Mouse (Mus musculus) limb, embryonic 10.5 days (tissue): ENCODE results near the gene Gpr84. TPM values are rescaled to one million over a fixed set of nuclear protein-coding genes. Genes with fewer than 3 reads are reported as not detected.

Experiments
- DNase-seq: peaks from one replicate; pipeline ENCODE4 v3.0.0-alpha.2; 2017; ENCODE audit warnings: low spot score
- H3K27ac ChIP-seq: fragments of 300-500 bp; sonication (generic); 2 replicates; pipeline ENCODE4 v1.5.1; 2016; ENCODE audit warnings: mild to moderate bottlenecking
- H3K27me3 ChIP-seq: fragments of 300-500 bp; sonication (generic); 2 replicates; pipeline ENCODE4 v1.6.1; 2016; ENCODE audit warnings: low read depth, mild to moderate bottlenecking; ENCODE audit not compliant: poor library complexity, severe bottlenecking
- H3K36me3 ChIP-seq: fragments of 300-500 bp; sonication (generic); 2 replicates; pipeline ENCODE4 v1.6.1; 2016; ENCODE audit warnings: mild to moderate bottlenecking, moderate library complexity
- H3K4me1 ChIP-seq: fragments of 300-500 bp; sonication (generic); 2 replicates; pipeline ENCODE4 v1.6.1; 2016
- H3K4me3 ChIP-seq: fragments of 300-500 bp; sonication (generic); 2 replicates; pipeline ENCODE4 v1.5.1; 2016; ENCODE audit warnings: mild to moderate bottlenecking, moderate library complexity
- H3K9me3 ChIP-seq: fragments of 300-500 bp; sonication (generic); replicated peaks from 2 replicates; pipeline ENCODE4 v1.6.1; 2016; ENCODE audit warnings: mild to moderate bottlenecking
- WGBS: fragments of 180-500 bp; shearing (Covaris S2); methylation state at CpG from one replicate; pipeline ENCODE4 v1.1.7; 2016; 5-methylcytosine and 5-hydroxymethylcytosine counted together
- polyA plus RNA-seq: library from polyadenylated mRNA; unstranded; fragments of >200 nt; fragmentation: Nextera tagmentation; extraction: Ambion mirVana; gene quantifications from 2 replicates; pipeline ENCODE4 v1.2.1, GENCODE M21; 2016

Gpr84 gene
- polyA plus RNA-seq, 1 experiment from 2014 or later: 0.28 TPM

DNA sequence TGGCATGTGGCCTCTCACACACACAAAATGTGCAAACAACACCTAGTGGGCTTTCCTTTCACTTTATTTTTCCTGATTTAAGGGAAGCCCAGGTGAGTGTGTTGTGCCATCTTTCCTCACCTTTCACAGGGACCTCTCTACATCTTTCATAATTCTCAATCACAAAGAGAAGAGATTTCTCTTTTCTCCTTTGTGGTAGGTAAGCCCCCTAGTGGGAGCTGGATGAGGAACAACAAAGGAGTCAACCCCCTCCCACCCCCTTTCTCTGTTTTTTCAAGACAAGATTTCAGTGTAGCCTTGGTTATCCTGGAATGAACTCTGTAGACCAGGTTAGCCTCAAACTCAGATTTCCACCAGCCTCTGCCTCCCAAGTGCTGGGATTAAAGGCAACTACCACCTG is 33.1 kb upstream of the Gpr84 start:
- Histone ChIP-seq H3K9me3 (no peaks in the 10 kb centered on the region), H3K27me3 (peaks cover 37% of the 10 kb centered on the region), H3K4me1 (peaks cover 35% of the 10 kb centered on the region), H3K27ac (no peak overlapping the region), H3K4me3 (no peak overlapping the region), H3K36me3 (peaks cover 50% of the 10 kb centered on the region)
- DNase-seq: no peak

DNA sequence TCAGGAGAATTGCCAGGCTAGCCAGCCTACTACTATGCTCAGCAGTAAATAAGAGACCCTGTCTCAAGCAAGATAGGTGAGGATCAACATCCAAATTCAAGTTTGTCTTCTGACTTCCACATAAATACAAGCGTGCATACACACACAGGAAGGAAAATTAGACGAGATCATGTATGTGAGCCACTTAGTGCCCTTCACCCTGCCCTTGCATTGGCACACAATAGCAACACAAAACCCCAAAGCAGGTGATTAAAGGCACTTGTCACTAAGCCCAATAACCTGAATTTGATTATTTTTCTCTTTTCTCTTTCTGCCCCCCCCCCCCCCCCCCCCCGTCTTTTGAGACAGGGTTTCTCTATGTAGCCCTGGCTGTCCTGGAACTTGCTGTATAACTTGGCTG is 32.6 kb upstream of the Gpr84 start:
- 67% methylated on average over 3 of the region's 3 CpGs for WGBS
- DNase-seq: no peak
- no peaks in the 10 kb centered on the region for H3K9me3 ChIP-seq
- no peak overlapping the region for H3K27ac ChIP-seq
- H3K4me3 ChIP-seq: no peak overlapping the region
- H3K27me3 ChIP-seq: peaks cover 42% of the 10 kb centered on the region
- peaks cover 44% of the 10 kb centered on the region for H3K36me3 ChIP-seq
- H3K4me1 ChIP-seq: peaks cover 41% of the 10 kb centered on the region

DNA sequence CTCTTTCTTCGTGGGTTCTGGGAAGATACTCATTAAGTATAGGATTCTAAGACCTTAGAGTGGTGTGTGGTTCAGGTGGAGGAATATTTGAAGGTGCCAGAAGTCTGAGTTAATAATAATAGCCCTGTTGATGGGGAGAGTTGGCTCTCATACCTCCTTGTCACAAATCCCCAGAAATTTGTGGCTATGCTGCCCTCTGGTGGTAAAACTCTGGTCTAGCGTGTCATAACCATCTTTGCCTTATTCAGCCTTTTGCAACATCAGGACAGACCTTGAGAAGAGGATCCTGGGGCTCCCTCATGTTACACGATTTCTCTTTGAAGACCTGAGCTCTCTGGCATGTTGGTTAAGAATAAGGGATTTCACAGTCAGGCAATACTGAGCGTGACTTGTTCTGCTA is 32.0 kb upstream of the Gpr84 start:
- WGBS: 24% methylated on average over 4 of the region's 4 CpGs
- Histone ChIP-seq H3K4me1 (peaks cover 46% of the 10 kb centered on the region), H3K9me3 (no peaks in the 10 kb centered on the region), H3K36me3 (peaks cover 38% of the 10 kb centered on the region), H3K4me3 (no peak overlapping the region), H3K27ac (no peak overlapping the region), H3K27me3 (peaks cover 48% of the 10 kb centered on the region)
- peak; percentile 82 for DNase-seq

- no peak for DNase-seq
- H3K27me3 ChIP-seq: peaks cover 52% of the 10 kb centered on the region
- 0 out of 2 replicates have a peak overlapping the region, but pooled peaks have one; percentile 10 for H3K27ac ChIP-seq
Observed at GRCm38 (mm10) chr15:103341547-103341946, 31.1 kb upstream of the Gpr84 start.

DNA sequence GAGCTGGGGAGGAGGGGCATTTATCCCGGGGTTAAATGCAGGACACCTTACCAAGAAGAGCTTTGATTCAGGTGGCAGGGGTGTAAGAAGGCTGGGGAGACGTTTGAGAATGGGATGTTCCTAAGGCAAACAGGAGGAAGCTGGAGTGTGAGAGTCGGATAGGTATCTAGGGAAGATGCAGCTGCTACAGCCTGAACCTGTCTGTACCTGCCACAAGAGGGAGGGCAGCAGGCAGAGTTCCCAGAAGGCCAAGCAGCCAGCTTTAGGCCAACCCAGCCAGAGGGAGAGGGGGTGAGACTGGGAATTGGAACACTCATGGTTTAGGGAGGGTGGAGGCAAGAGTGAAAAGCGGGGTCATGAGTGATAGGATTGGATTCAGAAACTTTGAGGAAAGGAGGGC is 30.4 kb upstream of the Gpr84 start:
- H3K9me3 ChIP-seq: no peaks in the 10 kb centered on the region
- DNase-seq: no peak
- H3K27me3 ChIP-seq: peaks cover 52% of the 10 kb centered on the region
- peaks cover 22% of the 10 kb centered on the region for H3K36me3 ChIP-seq
- H3K4me3 ChIP-seq: peak overlapping the region; percentile 66; the same call in 1 of the 2 replicates
- WGBS: 19% methylated on average over 4 of the region's 4 CpGs
- peaks cover 56% of the 10 kb centered on the region for H3K4me1 ChIP-seq
- H3K27ac ChIP-seq: no peak overlapping the region

More at GRCm38 (mm10) chr15:103341547-103341946, 31.1 kb upstream of the Gpr84 start:
- WGBS: 27% methylated on average over 8 of the region's 8 CpGs
- peaks cover 54% of the 10 kb centered on the region for H3K4me1 ChIP-seq
- no peak overlapping the region for H3K4me3 ChIP-seq
- no peaks in the 10 kb centered on the region for H3K9me3 ChIP-seq
- peaks cover 30% of the 10 kb centered on the region for H3K36me3 ChIP-seq

- Histone ChIP-seq H3K9me3 (no peaks in the 10 kb centered on the region), H3K4me3 (peak within 1 kb of the TSS; percentile 66), H3K27me3 (peaks cover 52% of the 10 kb centered on the region), H3K36me3 (peaks cover 14% of the 10 kb centered on the region), H3K27ac (peak within 1 kb of the TSS; percentile 38), H3K4me1 (peaks cover 65% of the 10 kb centered on the region)
- peak; percentile 70 for DNase-seq
- under 1% methylated on average over 26 of the region's 26 CpGs for WGBS
Observed at GRCm38 (mm10) chr15:103339961-103340337, 29.5 kb upstream of the Gpr84 start, which contains the start of gene Zfp385a. Zfp385a (minus strand) TSS chr15:103340093.

DNA sequence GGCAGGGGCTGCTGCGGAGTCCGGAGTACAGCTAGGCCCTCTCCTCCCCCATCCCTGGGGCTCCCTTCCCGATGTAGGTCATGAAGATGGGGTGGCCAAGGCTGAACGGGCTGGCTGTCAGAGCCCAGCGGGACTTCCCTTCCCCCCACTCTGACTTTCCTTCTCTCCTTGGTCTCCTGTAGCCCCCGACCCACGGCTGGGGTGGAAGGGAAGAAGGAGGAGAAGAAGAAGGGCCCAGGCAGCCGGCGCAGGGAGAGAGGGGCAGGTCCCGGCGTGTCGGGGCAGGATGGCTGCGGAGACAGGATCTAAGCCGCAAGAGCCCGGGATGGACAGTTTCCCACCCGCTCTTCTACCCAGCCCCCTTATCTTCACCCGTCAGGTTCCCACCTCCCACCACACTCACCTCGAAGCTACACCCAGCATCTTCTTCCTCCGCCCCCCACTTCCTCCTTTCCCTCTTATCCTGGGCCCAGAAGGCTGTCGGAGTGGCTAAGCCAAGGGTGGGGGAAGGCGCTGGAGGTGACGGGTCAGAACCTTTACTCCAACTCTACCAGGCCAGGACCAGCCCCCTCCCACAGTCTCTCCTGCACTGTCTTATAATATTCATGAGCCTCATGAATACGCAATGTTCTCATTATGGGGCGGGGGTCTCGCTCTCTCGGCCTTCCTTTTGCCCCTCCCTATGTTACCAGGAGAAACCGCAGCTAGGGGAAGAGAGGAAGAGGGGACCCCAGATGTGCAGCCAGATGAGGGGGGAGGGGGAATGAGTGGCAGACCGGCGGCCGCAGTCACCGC is 29.0 kb upstream of the Gpr84 start:
- H3K27ac ChIP-seq: peak overlapping the region; percentile 38
- WGBS: 3% methylated on average over 30 of the region's 31 CpGs
- H3K4me3 ChIP-seq: peak overlapping the region; percentile 66
- peaks cover 52% of the 10 kb centered on the region for H3K27me3 ChIP-seq
- peaks cover 71% of the 10 kb centered on the region for H3K4me1 ChIP-seq
- H3K36me3 ChIP-seq: peaks cover 8% of the 10 kb centered on the region
- no peaks in the 10 kb centered on the region for H3K9me3 ChIP-seq
- no peak for DNase-seq

DNA sequence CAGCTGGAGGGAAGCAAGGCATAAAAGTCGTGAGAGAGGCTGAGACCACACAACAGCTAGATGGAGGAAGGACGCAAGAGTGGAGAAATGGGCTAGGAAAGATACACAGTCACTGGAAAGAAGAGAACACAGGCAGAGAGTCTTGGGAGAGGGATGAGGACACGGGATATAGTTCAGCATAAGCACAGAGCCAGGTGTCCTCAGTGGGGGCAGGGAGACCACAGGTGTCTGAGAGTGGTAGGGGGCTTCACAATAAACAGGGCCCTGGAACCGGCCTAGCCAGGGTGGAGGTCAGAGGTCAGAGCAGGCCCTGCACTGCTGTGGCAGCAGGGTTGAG is 28.4 kb upstream of the Gpr84 start:
- Histone ChIP-seq H3K27me3 (peaks cover 52% of the 10 kb centered on the region), H3K36me3 (peaks cover 2% of the 10 kb centered on the region), H3K27ac (peak overlapping the region; percentile 38; the same call in 1 of the 2 replicates), H3K4me1 (peaks cover 76% of the 10 kb centered on the region), H3K9me3 (no peaks in the 10 kb centered on the region), H3K4me3 (peak overlapping the region; percentile 66)
- DNase-seq: no peak
- WGBS: 26% methylated on average over 4 of the region's 4 CpGs

- H3K9me3 ChIP-seq: no peaks in the 10 kb centered on the region
- peaks cover 89% of the 10 kb centered on the region for H3K4me1 ChIP-seq
- H3K4me3 ChIP-seq: no peak overlapping the region
- H3K27me3 ChIP-seq: peaks cover 51% of the 10 kb centered on the region
- no peaks in the 10 kb centered on the region for H3K36me3 ChIP-seq
- 7% methylated on average over 11 of the region's 11 CpGs for WGBS
- no peak overlapping the region for H3K27ac ChIP-seq
- DNase-seq: no peak
Observed at GRCm38 (mm10) chr15:103336996-103337667, 26.7 kb upstream of the Gpr84 start.

GRCm38 (mm10) chr15:103335488-103336235 is 25.2 kb upstream of the Gpr84 start:
- no peak overlapping the region for H3K27ac ChIP-seq
- no peaks in the 10 kb centered on the region for H3K36me3 ChIP-seq
- WGBS: 25% methylated on average over 7 of the region's 7 CpGs
- peaks cover 76% of the 10 kb centered on the region for H3K4me1 ChIP-seq
- H3K27me3 ChIP-seq: peaks cover 37% of the 10 kb centered on the region
- no peak for DNase-seq
- no peak overlapping the region for H3K4me3 ChIP-seq
- H3K9me3 ChIP-seq: no peaks in the 10 kb centered on the region

DNA sequence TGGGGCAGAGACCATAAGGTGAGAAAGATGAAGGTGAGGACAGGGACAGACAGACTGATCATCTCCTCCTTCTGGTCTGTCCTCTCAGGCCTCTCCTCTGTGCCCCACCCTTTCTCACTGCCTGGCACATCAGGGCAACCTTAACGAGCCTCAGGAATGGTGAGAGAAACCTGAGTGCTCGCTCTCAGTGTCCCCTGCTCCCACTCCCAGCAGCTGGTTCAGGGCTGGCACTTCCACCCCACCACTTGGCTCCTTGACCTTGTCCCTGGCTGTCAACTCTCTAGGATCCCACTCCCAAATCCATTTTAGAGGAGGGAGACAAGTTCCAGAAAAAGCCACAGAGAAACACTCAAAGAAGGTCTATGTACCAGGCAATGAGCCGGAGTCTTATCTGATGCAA is 24.6 kb upstream of the Gpr84 start:
- Histone ChIP-seq H3K4me1 (peaks cover 70% of the 10 kb centered on the region), H3K4me3 (no peak overlapping the region), H3K9me3 (no peaks in the 10 kb centered on the region), H3K27me3 (peaks cover 30% of the 10 kb centered on the region), H3K27ac (peak overlapping the region; percentile 81), H3K36me3 (no peaks in the 10 kb centered on the region)
- 44% methylated on average over 3 of the region's 3 CpGs for WGBS
- no peak for DNase-seq

- Histone ChIP-seq H3K27me3 (peaks cover 22% of the 10 kb centered on the region), H3K36me3 (no peaks in the 10 kb centered on the region), H3K9me3 (no peaks in the 10 kb centered on the region), H3K27ac (peak overlapping the region; percentile 81), H3K4me1 (peaks cover 62% of the 10 kb centered on the region), H3K4me3 (peak overlapping the region; percentile 27)
- no peak for DNase-seq
- WGBS: 0% methylated on average over 2 of the region's 2 CpGs
Observed at GRCm38 (mm10) chr15:103334194-103334593, 23.8 kb upstream of the Gpr84 start.

GRCm38 (mm10) chr15:103333738-103334137 is 23.3 kb upstream of the Gpr84 start:
- 58% methylated on average over 5 of the region's 5 CpGs for WGBS
- H3K4me3 ChIP-seq: peak overlapping the region; percentile 27
- H3K36me3 ChIP-seq: no peaks in the 10 kb centered on the region
- H3K27ac ChIP-seq: peak overlapping the region; percentile 81
- H3K27me3 ChIP-seq: peaks cover 17% of the 10 kb centered on the region
- peaks cover 57% of the 10 kb centered on the region for H3K4me1 ChIP-seq
- no peak for DNase-seq
- no peaks in the 10 kb centered on the region for H3K9me3 ChIP-seq
